Mouse (Mus musculus): ENCODE data around the gene Kcnk15.

The Kcnk15 gene

GRCm38 (mm10) chr2:163853461-163853901 is at the start of gene Kcnk15:
Gene Kcnk15, plus strand, starts transcription at chr2:163853651.
- DNase-seq (ENCODE audit: low spot score) = no peak

GRCm38 (mm10) chr2:163803838-163804237 is 49.6 kb upstream of the Kcnk15 start:
- no peak for DNase-seq (ENCODE audit: low spot score)

GRCm38 (mm10) chr2:163809166-163809565 is 44.3 kb upstream of the Kcnk15 start:
- DNase-seq (ENCODE audit: low spot score) = no peak

DNA sequence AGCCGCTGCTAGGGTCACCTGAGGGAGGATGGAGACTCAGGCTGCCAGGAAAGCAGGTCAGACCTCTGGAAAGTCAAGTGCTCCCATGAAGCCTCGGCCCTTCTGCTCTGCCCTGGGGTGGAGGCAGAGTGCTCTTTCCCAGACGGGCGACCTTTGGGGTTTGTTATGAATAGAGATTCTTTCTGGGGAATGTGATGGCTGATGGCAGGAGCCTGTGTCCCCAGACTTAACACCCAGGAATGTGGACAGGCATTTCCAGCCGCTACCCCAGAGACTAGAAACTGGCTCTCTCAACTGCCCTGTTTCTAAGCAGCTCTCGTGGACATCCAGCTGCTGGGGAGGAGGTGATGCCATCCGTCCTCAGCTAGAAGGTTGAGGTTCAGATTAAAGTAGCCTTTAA is 43.7 kb upstream of the Kcnk15 start:
- no peak for DNase-seq (ENCODE audit: low spot score)

GRCm38 (mm10) chr2:163813077-163813476 is 40.4 kb upstream of the Kcnk15 start:
- no peak for DNase-seq (ENCODE audit: low spot score)

DNA sequence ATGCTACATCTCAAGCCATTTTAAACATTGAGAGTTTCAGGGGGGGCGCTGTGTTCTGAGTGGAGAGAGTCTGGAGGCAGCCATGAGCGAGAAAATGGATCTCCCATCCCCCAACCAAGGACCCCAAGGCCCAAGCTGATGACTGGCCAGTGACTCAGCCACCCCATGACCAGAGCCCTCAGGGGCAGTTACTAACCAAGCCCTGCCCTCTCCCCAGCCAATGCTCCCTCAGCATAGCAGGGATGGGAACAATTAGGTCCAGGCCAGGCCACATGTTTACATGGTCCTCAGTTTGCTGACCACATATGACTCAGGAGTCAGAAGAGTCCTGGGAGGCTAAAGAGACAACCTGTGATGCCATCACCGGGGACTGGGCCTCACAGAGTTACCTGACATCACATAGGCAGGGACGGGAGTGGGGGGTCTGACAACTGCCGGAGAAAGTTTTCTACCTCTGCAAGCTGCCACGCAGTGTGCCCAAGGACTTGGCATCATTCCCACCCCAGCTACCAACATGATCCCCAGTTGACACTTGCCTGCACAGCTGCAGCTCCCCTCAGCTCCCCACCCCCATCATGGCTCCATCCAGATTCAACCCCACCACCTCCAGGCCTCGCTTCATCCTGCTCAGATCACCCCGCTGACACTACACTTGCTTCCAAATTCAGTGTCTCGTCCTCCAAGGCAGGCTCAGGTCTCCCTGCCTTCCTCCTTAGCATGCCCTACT is 38.5 kb upstream of the Kcnk15 start:
- DNase-seq (ENCODE audit: low spot score) = no peak

DNA sequence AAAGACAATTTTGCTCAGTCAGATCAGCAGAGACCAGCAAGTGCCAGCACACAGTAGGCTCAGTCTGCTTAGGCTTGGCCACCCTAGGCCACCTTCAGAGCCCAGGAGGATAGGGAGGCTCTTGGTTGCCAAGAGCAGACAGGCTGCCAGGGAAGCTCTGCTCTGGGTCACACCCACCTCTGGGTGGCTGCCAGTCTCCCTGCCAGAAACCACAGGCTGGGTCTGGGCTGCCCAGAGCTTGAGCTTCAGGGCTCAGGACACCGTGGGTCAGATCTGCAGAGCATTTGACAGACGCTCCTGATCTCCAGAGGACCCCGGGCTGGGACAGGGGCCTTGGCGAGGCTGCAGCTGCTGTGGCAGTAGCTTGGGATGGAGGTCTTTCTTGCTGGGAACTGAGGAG is 32.8 kb upstream of the Kcnk15 start, which contains the start of gene Ccn5:
Gene Ccn5 (plus strand): TSS at position 255 of the 400 bp plus-strand sequence.
- DNase-seq (ENCODE audit: low spot score) = peak; percentile 85

DNA sequence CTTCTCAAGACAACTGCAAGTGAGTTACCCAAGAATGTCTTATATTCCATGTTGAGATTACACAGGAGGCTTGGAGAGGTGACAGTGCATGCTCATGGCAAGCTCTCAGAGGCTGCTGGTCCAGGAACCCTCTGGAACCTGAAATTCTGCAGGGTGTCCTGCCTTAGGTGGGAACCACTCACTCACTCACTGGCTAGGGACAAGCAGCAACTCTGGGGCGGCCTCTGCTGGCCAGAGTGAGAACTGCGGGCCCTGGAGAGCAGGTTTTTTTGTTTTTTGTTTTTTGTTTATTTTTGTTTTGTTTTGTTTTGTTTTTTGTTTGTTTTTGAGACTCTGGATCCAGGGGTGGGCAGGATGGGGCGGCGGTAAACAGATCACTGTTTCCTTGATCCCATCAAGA is 30.2 kb upstream of the Kcnk15 start:
- DNase-seq (ENCODE audit: low spot score) = peak; percentile 44

DNA sequence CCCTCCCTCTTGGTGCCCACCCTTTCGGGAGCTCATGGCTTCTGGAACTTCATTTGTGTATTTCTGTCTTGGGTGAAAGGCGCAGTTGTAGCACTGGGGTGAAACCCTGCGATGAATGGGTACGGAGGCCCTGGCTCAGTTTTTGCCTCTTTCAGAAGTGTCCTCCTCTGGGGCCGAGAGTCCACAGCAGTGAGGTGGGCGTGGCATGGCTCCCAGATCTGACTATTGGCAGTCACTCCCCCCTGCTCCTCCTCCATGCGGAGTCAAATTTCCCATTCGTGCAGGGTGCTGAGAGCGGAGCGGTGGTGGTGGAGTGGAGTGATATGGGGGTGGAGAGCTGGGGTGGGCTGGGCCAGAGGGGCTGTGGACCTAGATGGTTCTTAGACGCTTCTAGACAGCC is 29.7 kb upstream of the Kcnk15 start:
- peak; percentile 36 for DNase-seq (ENCODE audit: low spot score)

DNA sequence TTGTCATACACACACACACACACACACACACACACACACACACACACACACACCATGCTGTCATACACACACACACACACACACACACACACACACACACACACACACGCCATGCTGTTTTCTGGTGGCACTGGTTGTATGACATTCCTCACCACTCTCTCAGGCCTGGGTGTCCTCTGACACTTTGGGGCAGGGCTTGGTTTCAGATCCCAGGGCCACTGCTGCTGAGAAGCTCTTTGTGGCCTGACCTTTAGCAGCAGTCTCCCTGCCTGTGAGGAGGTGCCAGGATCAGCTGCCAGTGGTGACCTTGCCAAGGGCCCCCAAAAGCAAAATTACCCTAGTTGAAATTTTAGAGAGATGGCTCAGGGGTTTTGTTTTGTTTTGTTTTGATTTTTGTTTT is 27.6 kb upstream of the Kcnk15 start:
- no peak for DNase-seq (ENCODE audit: low spot score)

- no peak for DNase-seq (ENCODE audit: low spot score)
These were observed 27.0 kb upstream of the Kcnk15 start for GRCm38 (mm10) chr2:163826494-163826893.

DNA sequence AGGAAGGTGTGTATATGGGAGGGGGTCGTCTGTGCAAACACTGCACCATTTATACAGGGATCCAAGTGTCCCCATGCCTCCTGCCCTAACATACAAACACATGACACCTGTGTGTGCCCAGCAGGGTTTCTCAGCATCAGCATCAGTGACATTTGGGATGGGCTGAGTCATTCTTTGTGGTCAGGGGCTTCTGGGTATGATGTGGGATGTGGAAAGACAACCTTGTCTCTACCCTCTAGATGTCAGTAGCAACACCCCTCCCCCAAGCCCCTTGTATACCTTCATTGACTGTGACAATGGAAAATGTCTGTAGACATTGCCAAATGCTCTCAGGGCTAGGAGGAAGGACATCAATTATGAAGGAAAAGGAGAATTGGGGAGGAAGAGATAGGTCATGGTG is 22.3 kb upstream of the Kcnk15 start:
- DNase-seq (ENCODE audit: low spot score) = no peak

GRCm38 (mm10) chr2:163838043-163838442 is 15.4 kb upstream of the Kcnk15 start:
- peak; percentile 76 for DNase-seq (ENCODE audit: low spot score)

- peak; percentile 60 for DNase-seq (ENCODE audit: low spot score)
These were observed 13.9 kb upstream of the Kcnk15 start for GRCm38 (mm10) chr2:163839519-163839918.

DNA sequence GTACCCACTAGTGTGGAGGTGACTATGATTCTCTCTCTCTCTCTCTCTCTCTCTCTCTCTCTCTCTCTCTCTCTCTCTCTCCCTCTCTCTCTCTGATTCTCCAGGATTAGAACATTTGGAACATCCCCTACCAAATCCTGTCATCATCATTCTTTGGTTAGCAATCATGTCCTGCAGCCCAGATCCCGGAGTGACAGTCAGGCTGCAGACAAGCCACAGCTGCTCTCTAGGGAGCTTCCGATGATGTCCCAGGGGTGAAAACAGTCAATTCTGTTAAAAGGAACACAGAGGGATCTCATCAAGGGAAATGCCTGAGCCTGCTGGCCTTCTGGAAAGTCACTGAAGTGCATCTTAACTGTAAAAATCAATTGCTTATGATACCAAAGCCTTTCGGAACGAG is 11.4 kb upstream of the Kcnk15 start:
- no peak for DNase-seq (ENCODE audit: low spot score)

- DNase-seq (ENCODE audit: low spot score) = no peak
These were observed 3.8 kb downstream of the Kcnk15 start for GRCm38 (mm10) chr2:163857233-163857632.

GRCm38 (mm10) chr2:163858254-163858947 is 5.0 kb downstream of the Kcnk15 start:
- DNase-seq (ENCODE audit: low spot score) = peak; percentile 58

DNA sequence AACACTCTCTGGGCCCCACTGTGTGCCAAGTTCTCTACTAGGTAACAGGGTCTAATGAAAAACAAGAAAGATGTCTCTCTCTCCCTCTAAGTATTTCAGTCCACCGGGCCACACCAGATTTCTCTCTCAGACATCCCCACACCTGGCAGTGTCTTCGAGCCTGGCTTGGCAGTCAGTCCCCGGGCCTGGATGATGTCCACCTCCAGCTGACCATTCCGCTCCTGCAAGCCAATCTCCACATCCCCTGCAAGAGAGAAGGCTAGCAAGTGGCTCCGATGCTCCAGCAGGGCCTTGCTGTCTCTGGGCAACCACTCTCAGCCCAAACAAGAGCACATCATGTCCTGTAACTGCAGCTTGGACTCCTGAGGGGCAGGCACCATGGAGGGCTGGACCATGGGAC is 11.9 kb downstream of the Kcnk15 start:
- DNase-seq (ENCODE audit: low spot score) = no peak

GRCm38 (mm10) chr2:163866061-163866460 is 12.6 kb downstream of the Kcnk15 start:
- no peak for DNase-seq (ENCODE audit: low spot score)

DNA sequence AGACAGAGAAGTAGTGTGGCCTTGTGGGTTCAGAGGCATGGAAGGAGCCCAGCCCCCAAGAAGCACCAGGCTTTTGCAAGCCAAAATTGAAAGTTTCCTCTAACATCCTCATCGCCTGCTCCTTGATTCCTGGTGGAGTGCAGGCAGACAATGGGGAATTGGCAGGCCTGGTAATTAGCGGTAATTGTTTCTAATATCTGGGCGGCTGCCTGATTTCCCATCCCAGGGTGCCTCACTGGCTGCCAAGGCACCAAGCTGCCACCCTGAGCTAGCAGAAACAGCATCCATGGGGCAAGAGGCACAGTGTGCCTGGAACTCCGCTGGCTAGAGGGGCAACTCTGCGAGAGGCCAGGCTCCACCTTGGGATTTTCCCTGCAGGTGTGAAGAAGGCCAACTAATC is 16.3 kb downstream of the Kcnk15 start:
- no peak for DNase-seq (ENCODE audit: low spot score)

DNA sequence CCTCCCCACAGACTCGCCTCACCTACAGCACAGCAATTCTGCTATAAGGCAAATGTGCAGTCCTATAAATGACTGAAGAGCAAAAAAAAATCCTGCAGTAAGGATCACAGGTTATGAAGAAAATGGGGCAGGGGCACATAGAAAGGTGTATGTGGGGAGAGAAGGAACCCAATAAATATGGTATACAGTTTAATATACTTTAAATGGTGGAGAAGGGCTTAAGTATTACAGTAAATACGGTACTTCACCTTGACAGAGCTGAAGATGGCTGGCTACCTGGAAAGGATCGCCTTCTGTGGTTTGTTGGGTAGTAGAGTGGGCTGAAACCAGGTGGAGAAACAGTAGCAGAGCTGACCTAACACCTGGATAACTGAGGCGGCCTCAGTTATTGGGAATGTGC is 17.8 kb downstream of the Kcnk15 start:
- DNase-seq (ENCODE audit: low spot score) = no peak

GRCm38 (mm10) chr2:163871906-163872305 is 18.5 kb downstream of the Kcnk15 start:
- DNase-seq (ENCODE audit: low spot score) = no peak

DNA sequence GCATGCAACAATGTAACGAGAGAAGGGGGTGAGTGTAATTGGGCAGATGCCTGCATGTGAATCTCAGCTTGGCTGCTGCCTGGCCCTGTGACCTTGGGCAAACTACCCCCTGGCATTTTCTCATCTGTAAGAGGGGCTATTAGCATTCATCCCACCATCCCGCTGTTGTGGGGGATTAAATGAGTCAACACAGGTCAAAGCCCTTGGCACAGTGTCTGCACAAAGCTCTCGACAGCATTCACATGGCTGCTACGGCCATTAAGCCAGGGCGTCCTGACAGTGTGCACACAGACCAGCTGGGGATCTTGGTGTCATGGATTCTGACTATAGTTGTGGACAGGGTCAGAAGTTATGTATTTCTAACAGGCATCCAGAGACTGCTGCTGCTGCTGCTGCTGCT is 21.4 kb downstream of the Kcnk15 start:
- no peak for DNase-seq (ENCODE audit: low spot score)

- peak; percentile 47 for DNase-seq (ENCODE audit: low spot score)
These were observed 22.0 kb downstream of the Kcnk15 start for GRCm38 (mm10) chr2:163875484-163875883.

All from ovary, postnatal 36 days (tissue).